Mouse (Mus musculus) embryonic facial prominence, embryonic 15.5 days (tissue): ENCODE measurements around the gene Capns2. TPM values are rescaled to one million over a fixed set of nuclear protein-coding genes. Genes with fewer than 3 reads are reported as not detected.

ENCODE experiments used
- ATAC-seq: fragments of 200-750 bp; cut with Nextera tagmentation; 2 replicates; pipeline ENCODE4 v1.8.0; 2017; ENCODE audit warnings: low read depth, moderate TSS enrichment; ENCODE audit not compliant: insufficient number of reproducible peaks, low FRiP score, low TSS enrichment
- H3K27ac ChIP-seq: fragments of 300-500 bp; sonication (generic); replicated peaks from 2 replicates; pipeline ENCODE4 v1.5.1; 2015; ENCODE audit warnings: mild to moderate bottlenecking, inconsistent platforms
- H3K27me3 ChIP-seq: fragments of 300-500 bp; sonication (generic); 2 replicates; pipeline ENCODE4 v1.6.1; 2015; ENCODE audit warnings: inconsistent platforms
- H3K36me3 ChIP-seq: fragments of 300-500 bp; sonication (generic); 2 replicates; pipeline ENCODE4 v1.6.1; 2015; ENCODE audit warnings: mild to moderate bottlenecking, inconsistent platforms
- H3K4me1 ChIP-seq: fragments of 300-500 bp; sonication (generic); 2 replicates; pipeline ENCODE4 v1.6.1; 2015; ENCODE audit warnings: inconsistent platforms
- H3K4me2 ChIP-seq: fragments of 300-500 bp; sonication (generic); replicated peaks from 2 replicates; pipeline ENCODE4 v1.6.1; 2015; ENCODE audit warnings: mild to moderate bottlenecking, inconsistent platforms
- H3K4me3 ChIP-seq: fragments of 300-500 bp; sonication (generic); replicated peaks from 2 replicates; pipeline ENCODE4 v1.5.1; 2015; ENCODE audit warnings: mild to moderate bottlenecking, inconsistent platforms
- H3K9ac ChIP-seq: fragments of 300-500 bp; sonication (generic); 2 replicates; pipeline ENCODE4 v1.6.1; 2015; ENCODE audit warnings: inconsistent platforms
- H3K9me3 ChIP-seq: fragments of 300-500 bp; sonication (generic); replicated peaks from 2 replicates; pipeline ENCODE4 v1.6.1; 2016; ENCODE audit warnings: inconsistent platforms
- WGBS: fragments of 180-500 bp; shearing (Covaris S2); methylation state at CpG from one replicate; pipeline ENCODE4 v1.1.7; 2015; 5-methylcytosine and 5-hydroxymethylcytosine counted together
- polyA plus RNA-seq: library from polyadenylated mRNA; unstranded; fragments of >200 nt; fragmentation: Nextera tagmentation; extraction: Ambion mirVana; gene quantifications from 2 replicates; pipeline ENCODE4 v1.2.1, GENCODE M21; 2015

Capns2 gene
- polyA plus RNA-seq: 65.7 and 66.2 TPM in 2 replicates

- Histone ChIP-seq H3K4me3 (peak within 1 kb of the TSS; percentile 13), H3K27ac (peak within 1 kb of the TSS; percentile 44; the same call in 1 of the 2 replicates), H3K27me3 (no peaks in the 10 kb centered on the region), H3K9me3 (no peaks in the 10 kb centered on the region), H3K4me2 (0 out of 2 replicates have a peak within 1 kb of the TSS, but pooled peaks have one; percentile 15), H3K4me1 (peaks cover 27% of the 10 kb centered on the region), H3K36me3 (no peaks in the 10 kb centered on the region), H3K9ac (no peak within 1 kb of the TSS)
- no peak for ATAC-seq
- 69% methylated on average over 5 of the region's 5 CpGs for WGBS
These were observed at the start of gene Capns2 for GRCm38 (mm10) chr8:92901107-92901506. TSS of gene Capns2 (plus strand) at chr8:92901407.

GRCm38 (mm10) chr8:92853188-92853983 lies 47.8 kb upstream of the Capns2 start:
- Histone ChIP-seq H3K4me2 (no peak overlapping the region), H3K27me3 (no peaks in the 10 kb centered on the region; the same call in 1 of the 2 replicates), H3K36me3 (peaks cover 24% of the 10 kb centered on the region), H3K27ac (peak overlapping the region; percentile 18; the same call in 1 of the 2 replicates), H3K4me1 (peaks cover 44% of the 10 kb centered on the region), H3K9me3 (no peaks in the 10 kb centered on the region), H3K9ac (no peak overlapping the region), H3K4me3 (no peak overlapping the region)
- 59% methylated on average over 18 of the region's 18 CpGs for WGBS
- ATAC-seq: no peak

- 80% methylated on average over 3 of the region's 3 CpGs for WGBS
- peaks cover 35% of the 10 kb centered on the region for H3K4me1 ChIP-seq
These were observed 46.5 kb upstream of the Capns2 start for GRCm38 (mm10) chr8:92854673-92855072.

DNA sequence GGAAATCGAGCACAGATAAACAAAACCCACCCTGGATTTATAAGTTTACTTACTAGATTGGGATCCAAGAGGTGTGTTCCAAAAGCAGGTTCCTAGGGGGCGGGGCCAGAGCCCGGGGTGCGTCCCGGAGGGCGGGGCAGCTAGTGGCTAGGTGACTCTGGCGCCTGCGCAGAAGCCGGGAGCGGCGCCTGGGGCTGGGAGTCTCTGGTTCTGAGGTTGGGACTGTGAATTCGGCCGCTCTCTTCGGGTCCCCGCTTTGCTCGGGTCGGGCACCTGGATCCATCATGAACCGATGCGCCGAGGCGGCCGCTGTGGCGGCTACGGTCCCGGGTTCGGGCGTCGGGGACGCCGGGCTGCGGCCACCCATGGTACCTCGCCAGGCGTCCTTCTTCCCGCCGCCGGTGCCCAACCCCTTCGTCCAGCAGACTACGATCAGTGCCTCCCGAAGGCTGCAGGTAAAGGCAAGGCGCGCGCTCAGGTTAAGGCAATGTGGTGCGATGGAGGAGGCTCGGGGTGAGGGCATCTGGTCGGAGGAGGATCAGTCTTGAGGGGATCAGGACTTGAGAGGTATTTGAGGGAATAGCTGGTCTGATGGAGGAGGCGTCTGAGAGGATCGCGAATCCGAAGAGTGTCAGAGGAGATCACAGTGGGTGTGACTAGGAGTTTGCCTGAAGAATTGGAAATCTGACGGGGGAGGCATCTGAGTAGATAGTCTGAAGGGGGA lies 45.9 kb upstream of the Capns2 start, which contains the start of gene Lpcat2:
Gene Lpcat2 (plus strand): TSS at position 169 of the 724 bp plus-strand sequence.
- under 1% methylated on average over 50 of the region's 50 CpGs for WGBS
- peak within 1 kb of the TSS; percentile 70 for H3K4me3 ChIP-seq
- no peaks in the 10 kb centered on the region; the same call in 1 of the 2 replicates for H3K27me3 ChIP-seq
- peak; percentile 49; the same call in 1 of the 2 replicates for ATAC-seq
- peak within 1 kb of the TSS; percentile 58; the same call in 1 of the 2 replicates for H3K27ac ChIP-seq
- peaks cover 29% of the 10 kb centered on the region for H3K4me1 ChIP-seq
- peaks cover 16% of the 10 kb centered on the region for H3K36me3 ChIP-seq
- no peaks in the 10 kb centered on the region for H3K9me3 ChIP-seq
- H3K9ac ChIP-seq: peak within 1 kb of the TSS; percentile 70
- H3K4me2 ChIP-seq: peak within 1 kb of the TSS; percentile 89

More at GRCm38 (mm10) chr8:92854673-92855072, 46.5 kb upstream of the Capns2 start:
- peak overlapping the region; percentile 89 for H3K4me2 ChIP-seq
- no peak for ATAC-seq
- H3K9ac ChIP-seq: no peak overlapping the region
- H3K27me3 ChIP-seq: no peaks in the 10 kb centered on the region; the same call in 1 of the 2 replicates
- peaks cover 18% of the 10 kb centered on the region for H3K36me3 ChIP-seq
- H3K27ac ChIP-seq: no peak overlapping the region; the same call in 1 of the 2 replicates
- H3K4me3 ChIP-seq: peak overlapping the region; percentile 70
- H3K9me3 ChIP-seq: no peaks in the 10 kb centered on the region

- Histone ChIP-seq H3K4me2 (peak overlapping the region; percentile 89), H3K9ac (no peak overlapping the region), H3K4me3 (peak overlapping the region; percentile 70), H3K27ac (no peak overlapping the region), H3K9me3 (no peaks in the 10 kb centered on the region), H3K36me3 (peaks cover 16% of the 10 kb centered on the region), H3K27me3 (no peaks in the 10 kb centered on the region; the same call in 1 of the 2 replicates), H3K4me1 (peaks cover 26% of the 10 kb centered on the region)
- 83% methylated on average over 7 of the region's 7 CpGs for WGBS
- ATAC-seq: no peak
These were observed 44.8 kb upstream of the Capns2 start for GRCm38 (mm10) chr8:92856273-92856986.

DNA sequence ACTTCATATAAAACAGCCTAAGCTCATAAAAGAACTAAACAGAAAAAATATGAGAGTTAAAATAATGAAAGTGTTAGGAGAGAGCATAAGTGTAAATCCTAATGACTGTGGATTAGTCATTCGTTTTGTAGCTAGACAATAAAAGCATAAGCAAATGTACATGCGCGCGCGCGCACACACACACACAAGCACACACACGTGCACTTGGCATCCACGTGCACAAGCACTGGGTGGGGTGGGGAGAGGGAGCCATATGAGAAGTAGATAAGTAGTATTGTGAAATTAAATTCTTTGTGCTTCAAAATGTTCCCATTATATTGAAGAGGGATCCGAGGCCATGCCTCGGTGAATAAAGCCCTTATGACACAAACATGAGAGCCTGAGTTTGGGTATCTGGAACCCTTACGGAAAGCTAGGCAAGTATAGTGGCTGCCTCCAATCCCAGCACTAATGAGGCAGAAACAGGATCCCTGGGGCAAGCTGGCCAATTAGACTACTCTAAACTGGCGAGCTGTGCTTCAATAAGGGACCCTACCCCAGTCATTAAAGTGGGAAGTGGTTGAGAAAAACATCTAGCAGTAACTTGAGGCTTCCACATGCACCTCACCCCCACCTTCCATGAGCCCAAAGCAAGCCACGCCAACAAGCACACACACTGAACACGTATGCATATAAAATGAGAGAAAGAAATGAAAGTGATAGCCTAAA lies 42.6 kb upstream of the Capns2 start:
- no peak overlapping the region for H3K4me2 ChIP-seq
- ATAC-seq: no peak

GRCm38 (mm10) chr8:92861977-92862376 lies 39.2 kb upstream of the Capns2 start:
- ATAC-seq: no peak
- no peak overlapping the region for H3K4me3 ChIP-seq
- no peaks in the 10 kb centered on the region for H3K36me3 ChIP-seq
- no peaks in the 10 kb centered on the region for H3K27me3 ChIP-seq
- no peaks in the 10 kb centered on the region for H3K4me1 ChIP-seq
- H3K4me2 ChIP-seq: no peak overlapping the region
- no peaks in the 10 kb centered on the region for H3K9me3 ChIP-seq
- whole genome bisulfite sequencing: 92% methylated on average over 1 of the region's 1 CpGs
- no peak overlapping the region for H3K9ac ChIP-seq
- H3K27ac ChIP-seq: no peak overlapping the region

More for the DNA sequence above, 42.6 kb upstream of the Capns2 start:
- Histone ChIP-seq H3K4me3 (no peak overlapping the region), H3K36me3 (no peaks in the 10 kb centered on the region), H3K27ac (no peak overlapping the region), H3K27me3 (no peaks in the 10 kb centered on the region; the same call in 1 of the 2 replicates), H3K9ac (no peak overlapping the region), H3K9me3 (no peaks in the 10 kb centered on the region), H3K4me1 (peaks cover 21% of the 10 kb centered on the region)
- WGBS: 78% methylated on average over 14 of the region's 14 CpGs

DNA sequence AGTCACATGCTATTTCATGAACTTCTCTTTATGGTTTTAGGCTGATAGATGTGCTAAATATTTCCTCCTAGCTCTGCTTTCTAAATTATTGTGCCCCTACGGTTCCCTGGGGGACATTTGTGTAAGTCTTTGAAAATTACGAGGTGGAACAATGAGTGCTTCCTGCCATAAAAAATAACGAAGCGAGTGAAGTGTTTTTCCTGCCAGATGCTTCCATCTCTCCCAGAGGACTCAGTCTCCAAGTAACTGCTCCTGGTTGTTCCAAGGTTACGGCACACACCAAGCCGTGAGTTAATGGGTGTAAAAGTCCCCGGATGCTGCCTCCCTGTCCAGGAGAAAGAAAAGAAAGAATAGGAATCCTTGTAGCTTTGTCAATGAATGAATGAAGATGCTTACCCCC lies 30.9 kb upstream of the Capns2 start:
- H3K27ac ChIP-seq: no peak overlapping the region
- H3K4me3 ChIP-seq: no peak overlapping the region
- no peaks in the 10 kb centered on the region for H3K4me1 ChIP-seq
- no peak overlapping the region for H3K4me2 ChIP-seq
- H3K9me3 ChIP-seq: no peaks in the 10 kb centered on the region
- no peaks in the 10 kb centered on the region for H3K27me3 ChIP-seq
- H3K9ac ChIP-seq: no peak overlapping the region
- no peaks in the 10 kb centered on the region for H3K36me3 ChIP-seq
- ATAC-seq: no peak
- 47% methylated on average over 7 of the region's 7 CpGs for WGBS

- no peak overlapping the region for H3K4me3 ChIP-seq
These were observed 29.0 kb upstream of the Capns2 start for GRCm38 (mm10) chr8:92872063-92872759.

GRCm38 (mm10) chr8:92875795-92876194 lies 25.4 kb upstream of the Capns2 start:
- Histone ChIP-seq H3K9me3 (0 out of 2 replicates have a peak, but pooled peaks cover 5% of the 10 kb centered on the region), H3K27me3 (no peaks in the 10 kb centered on the region), H3K36me3 (peaks cover 12% of the 10 kb centered on the region), H3K27ac (no peak overlapping the region), H3K4me3 (no peak overlapping the region), H3K4me1 (no peaks in the 10 kb centered on the region), H3K4me2 (no peak overlapping the region), H3K9ac (no peak overlapping the region)
- WGBS: 54% methylated on average over 10 of the region's 10 CpGs
- ATAC-seq: no peak

More at GRCm38 (mm10) chr8:92872063-92872759, 29.0 kb upstream of the Capns2 start:
- Histone ChIP-seq H3K4me1 (no peaks in the 10 kb centered on the region), H3K9ac (no peak overlapping the region), H3K36me3 (no peaks in the 10 kb centered on the region), H3K4me2 (no peak overlapping the region), H3K27ac (no peak overlapping the region), H3K9me3 (no peaks in the 10 kb centered on the region), H3K27me3 (no peaks in the 10 kb centered on the region)
- no peak for ATAC-seq
- WGBS: 44% methylated on average over 10 of the region's 10 CpGs
